Mouse (Mus musculus) liver, adult 2 months (tissue): Measurements from ENCODE around the gene Thsd7b. TPM values are rescaled to one million over a fixed set of nuclear protein-coding genes. Genes with fewer than 3 reads are reported as not detected.
"Not testable (repeated sequence)": the region's sequence is repeated elsewhere in the genome, so short reads cannot be mapped to it uniquely, and the experiment has no call there.

Experiments
- DNase-seq: peaks from one replicate; pipeline ENCODE4 v3.0.0-alpha.2; 2011; ENCODE audit warnings: low read depth, low spot score; ENCODE audit errors: extremely low read depth
- H3K27ac ChIP-seq: fragments of 200-500 bp; replicated peaks from 2 replicates; pipeline ENCODE4 v1.5.1; 2012; ENCODE audit warnings: low read depth, mild to moderate bottlenecking, control low read depth, inconsistent platforms, low read length; ENCODE audit not compliant: insufficient read depth
- H3K27me3 ChIP-seq: fragments of 200-500 bp; 2 replicates; pipeline ENCODE4 v1.6.1; 2012; ENCODE audit warnings: mild to moderate bottlenecking, moderate library complexity, low read length, inconsistent platforms; ENCODE audit not compliant: control insufficient read depth, insufficient read depth
- H3K36me3 ChIP-seq: fragments of 200-500 bp; 2 replicates; pipeline ENCODE4 v1.6.1; 2012; ENCODE audit warnings: low read length, inconsistent platforms; ENCODE audit not compliant: control insufficient read depth, insufficient read depth
- H3K4me1 ChIP-seq: fragments of 200-500 bp; 2 replicates; pipeline ENCODE4 v1.6.1; 2011; ENCODE audit warnings: low read length; ENCODE audit not compliant: control insufficient read depth, insufficient read depth
- H3K4me3 ChIP-seq: fragments of 200-500 bp; 2 replicates; pipeline ENCODE4 v1.5.1; 2011; ENCODE audit warnings: low read depth, mild to moderate bottlenecking, control low read depth, low read length, moderate library complexity; ENCODE audit not compliant: insufficient read depth
- H3K79me2 ChIP-seq: fragments of 200-500 bp; 2 replicates; pipeline ENCODE4 v1.6.1; 2012; ENCODE audit warnings: inconsistent platforms, mild to moderate bottlenecking, low read length, moderate library complexity; ENCODE audit not compliant: control insufficient read depth, insufficient read depth
- H3K9ac ChIP-seq: fragments of 200-500 bp; 2 replicates; pipeline ENCODE4 v1.6.1; 2012; ENCODE audit warnings: low read depth, mild to moderate bottlenecking, control low read depth, inconsistent platforms, low read length
- CTCF ChIP-seq: fragments of 200-500 bp; IDR thresholded peaks from 2 replicates; pipeline ENCODE4 v1.5.1; 2011; ENCODE audit warnings: low read depth, low read length, control low read depth
- POLR2A ChIP-seq: fragments of 200-500 bp; IDR thresholded peaks from 2 replicates; pipeline ENCODE4 v1.6.1; 2011; ENCODE audit warnings: low read length, control low read depth; ENCODE audit not compliant: insufficient read depth; ENCODE audit errors: extremely low read depth
- WGBS: fragments of 180-500 bp; shearing (Covaris S2); methylation state at CpG from one replicate; pipeline ENCODE4 v1.1.7; 2018; 5-methylcytosine and 5-hydroxymethylcytosine counted together
- polyA plus RNA-seq: library from polyadenylated mRNA; depleted of rRNA; stranded (reverse); fragments of >200 nt; gene quantifications from 2 replicates; pipeline ENCODE4 v1.2.3, GENCODE M21; 2012
- total RNA-seq: library from RNA; depleted of rRNA; stranded (reverse); fragments of >200 nt; gene quantifications from 2 replicates; pipeline ENCODE4 v1.2.3, GENCODE M21; 2014

The Thsd7b gene
- total and polyA plus RNA-seq, 2 experiments: not detected

GRCm38 (mm10) chr1:130167260-130167659 is 894.2 kb downstream of the Thsd7b start:
- Histone ChIP-seq H3K27me3 (no peaks in the 10 kb centered on the region), H3K4me1 (no peaks in the 10 kb centered on the region), H3K4me3 (no peak overlapping the region), H3K79me2 (no peaks in the 10 kb centered on the region), H3K36me3 (no peaks in the 10 kb centered on the region), H3K9ac (no peak overlapping the region), H3K27ac (no peak overlapping the region)
- TF ChIP-seq CTCF: peak; percentile 54
- TF ChIP-seq POLR2A: no peak
- peak; percentile 48 for DNase-seq
- WGBS: 51% methylated on average over 2 of the region's 2 CpGs

- H3K4me3 ChIP-seq: no peak overlapping the region
- H3K9ac ChIP-seq: no peak overlapping the region
- H3K27me3 ChIP-seq: no peaks in the 10 kb centered on the region
- no peaks in the 10 kb centered on the region for H3K79me2 ChIP-seq
- DNase-seq: no peak
- no peaks in the 10 kb centered on the region for H3K36me3 ChIP-seq
- TF ChIP-seq CTCF (no peak), POLR2A (no peak)
- WGBS: 68% methylated on average over 6 of the region's 6 CpGs
- no peaks in the 10 kb centered on the region for H3K4me1 ChIP-seq
- H3K27ac ChIP-seq: no peak overlapping the region
Observed at GRCm38 (mm10) chr1:130169875-130170274, 896.8 kb downstream of the Thsd7b start.

- Histone ChIP-seq H3K27me3 (no peaks in the 10 kb centered on the region), H3K36me3 (no peaks in the 10 kb centered on the region), H3K9ac (no peak overlapping the region), H3K27ac (no peak overlapping the region), H3K79me2 (no peaks in the 10 kb centered on the region), H3K4me3 (no peak overlapping the region), H3K4me1 (no peaks in the 10 kb centered on the region)
- 77% methylated on average over 1 of the region's 1 CpGs for WGBS
- TF ChIP-seq POLR2A (no peak), CTCF (no peak)
- DNase-seq: no peak
Observed at GRCm38 (mm10) chr1:130170290-130170689, 897.2 kb downstream of the Thsd7b start.

- H3K79me2 ChIP-seq, H3K4me1 ChIP-seq, H3K27ac ChIP-seq, DNase-seq, H3K9ac ChIP-seq, H3K27me3 ChIP-seq, H3K36me3 ChIP-seq, H3K4me3 ChIP-seq: not testable (repeated sequence)
- 84% methylated on average over 7 of the region's 7 CpGs for whole genome bisulfite sequencing
Observed at GRCm38 (mm10) chr1:130186836-130187235, 913.7 kb downstream of the Thsd7b start.

GRCm38 (mm10) chr1:130192190-130193028 is 919.3 kb downstream of the Thsd7b start:
- no peak for TF ChIP-seq POLR2A
- peak; percentile 15; the same call in 1 of the 2 replicates for TF ChIP-seq CTCF
- no peak overlapping the region for H3K4me3 ChIP-seq
- DNase-seq: peak; percentile 33
- no peaks in the 10 kb centered on the region for H3K79me2 ChIP-seq
- WGBS: 46% methylated on average over 6 of the region's 6 CpGs
- no peaks in the 10 kb centered on the region for H3K4me1 ChIP-seq
- no peaks in the 10 kb centered on the region for H3K27me3 ChIP-seq
- no peak overlapping the region for H3K27ac ChIP-seq
- H3K36me3 ChIP-seq: no peaks in the 10 kb centered on the region
- H3K9ac ChIP-seq: no peak overlapping the region

- Histone ChIP-seq H3K27me3 (no peaks in the 10 kb centered on the region), H3K27ac (no peak overlapping the region), H3K79me2 (no peaks in the 10 kb centered on the region), H3K9ac (no peak overlapping the region), H3K4me1 (no peaks in the 10 kb centered on the region), H3K36me3 (no peaks in the 10 kb centered on the region), H3K4me3 (no peak overlapping the region)
- 87% methylated on average over 3 of the region's 3 CpGs for WGBS
- no peak for DNase-seq
- TF ChIP-seq POLR2A (no peak), CTCF (no peak)
Observed at GRCm38 (mm10) chr1:130217404-130217803, 944.3 kb downstream of the Thsd7b start.
